Mouse (Mus musculus): ENCODE measurements at regions not wholly inside any gene's neighbourhood (a gene's known extent, or its start where the extent isn't known, plus 50 kb on each side); places are given as distances from the start of the nearest gene placed in this dataset.
"Not testable (repeated sequence)": the region's sequence is repeated elsewhere in the genome, so short reads cannot be mapped to it uniquely, and the experiment has no call there.

GRCm38 (mm10) chr5:78075203-78075602 is 667.4 kb upstream of the Igfbp7 start:
- DNase-seq (ENCODE audit: extremely low read depth, low read depth) = no peak

- DNase-seq (ENCODE audit: extremely low read depth, low read depth) = no peak
Measured at GRCm38 (mm10) chr5:78032554-78033250, 624.9 kb upstream of the Igfbp7 start.

GRCm38 (mm10) chr5:78017523-78017922 is 609.7 kb upstream of the Igfbp7 start:
- no peak for DNase-seq (ENCODE audit: extremely low read depth, low read depth)

GRCm38 (mm10) chr5:77986449-77987047 is 578.7 kb upstream of the Igfbp7 start:
- DNase-seq (ENCODE audit: extremely low read depth, low read depth) = no peak

- no peak for DNase-seq (ENCODE audit: extremely low read depth, low read depth)
Measured at GRCm38 (mm10) chr5:77985269-77985668, 577.4 kb upstream of the Igfbp7 start.

GRCm38 (mm10) chr5:77940021-77940420 is 532.2 kb upstream of the Igfbp7 start:
- DNase-seq (ENCODE audit: extremely low read depth, low read depth) = not testable (repeated sequence)

- no peak for DNase-seq (ENCODE audit: extremely low read depth, low read depth)
Measured at GRCm38 (mm10) chr5:77931874-77932273, 524.0 kb upstream of the Igfbp7 start.

- DNase-seq (ENCODE audit: extremely low read depth, low read depth) = no peak
Measured at GRCm38 (mm10) chr5:77921186-77921585, 513.3 kb upstream of the Igfbp7 start.

- no peak for DNase-seq (ENCODE audit: extremely low read depth, low read depth)
Measured at GRCm38 (mm10) chr5:77917086-77917676, 509.3 kb upstream of the Igfbp7 start.

- DNase-seq (ENCODE audit: extremely low read depth, low read depth) = no peak
Measured at GRCm38 (mm10) chr5:77916375-77916774, 508.5 kb upstream of the Igfbp7 start.

- peak; percentile 5 for DNase-seq (ENCODE audit: extremely low read depth, low read depth)
Measured at GRCm38 (mm10) chr5:77909218-77909617, 501.4 kb upstream of the Igfbp7 start.

- not testable (repeated sequence) for DNase-seq (ENCODE audit: extremely low read depth, low read depth)
Measured at GRCm38 (mm10) chr5:77892024-77892423, 484.2 kb upstream of the Igfbp7 start.

- DNase-seq (ENCODE audit: extremely low read depth, low read depth) = no peak
Measured at GRCm38 (mm10) chr5:77888534-77888933, 480.7 kb upstream of the Igfbp7 start.

- DNase-seq (ENCODE audit: extremely low read depth, low read depth) = no peak
Measured at GRCm38 (mm10) chr5:77871403-77871802, 463.6 kb upstream of the Igfbp7 start.

GRCm38 (mm10) chr5:77865342-77865741 is 457.5 kb upstream of the Igfbp7 start:
- DNase-seq (ENCODE audit: extremely low read depth, low read depth) = no peak

- DNase-seq (ENCODE audit: extremely low read depth, low read depth) = no peak
Measured at GRCm38 (mm10) chr5:77855191-77855590, 447.4 kb upstream of the Igfbp7 start.

- no peak for DNase-seq (ENCODE audit: extremely low read depth, low read depth)
Measured at GRCm38 (mm10) chr5:77853999-77854784, 446.4 kb upstream of the Igfbp7 start.

- DNase-seq (ENCODE audit: extremely low read depth, low read depth) = no peak
Measured at GRCm38 (mm10) chr5:77851645-77852044, 443.8 kb upstream of the Igfbp7 start.

GRCm38 (mm10) chr5:77838186-77839097 is 430.6 kb upstream of the Igfbp7 start:
- DNase-seq (ENCODE audit: extremely low read depth, low read depth) = no peak

GRCm38 (mm10) chr5:77827971-77828370 is 420.1 kb upstream of the Igfbp7 start:
- DNase-seq (ENCODE audit: extremely low read depth, low read depth) = no peak

- DNase-seq (ENCODE audit: extremely low read depth, low read depth) = no peak
Measured at GRCm38 (mm10) chr5:77826063-77826462, 418.2 kb upstream of the Igfbp7 start.

Measured in MEL-GATA-1-ER (cell line).